Mouse (Mus musculus): ENCODE results near the gene Gramd2.

GRCm38 (mm10) chr9:59679678-59680533 is at the start of gene Gramd2:
- TF ChIP-seq GATA1 (IDR thresholded peaks at IDR 0.05; ENCODE audit: low read length): no peak
- no peak for TF ChIP-seq TAL1 (IDR thresholded peaks at IDR 0.05; ENCODE audit: low read length)
